Mouse (Mus musculus): Measurements from ENCODE around the gene Akr1c13.
"Not testable (repeated sequence)": the region's sequence is repeated elsewhere in the genome, so short reads cannot be mapped to it uniquely, and the experiment has no call there.

Gene Akr1c13

DNA sequence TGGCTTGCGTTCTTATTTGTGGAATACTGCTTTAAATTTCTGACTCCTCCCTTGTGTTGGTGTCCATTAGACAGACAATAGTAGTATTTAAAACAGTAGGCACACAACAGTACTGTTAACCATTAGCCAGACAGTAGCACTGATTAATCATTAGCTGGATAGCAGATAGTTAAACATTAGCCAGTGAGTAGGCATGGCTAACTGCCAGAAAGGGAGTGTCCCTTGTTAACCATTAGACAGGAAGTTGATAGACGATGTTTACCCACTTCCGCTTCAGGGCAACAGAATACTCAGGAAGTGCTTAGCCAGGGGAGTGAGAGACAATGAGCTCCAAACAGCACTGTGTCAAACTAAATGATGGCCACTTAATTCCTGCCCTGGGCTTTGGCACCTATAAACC, at the start of gene Akr1c13:
Gene Akr1c13, plus strand, starts transcription at position 247 of the 400 bp plus-strand sequence.
- DNase-seq: no peak

DNA sequence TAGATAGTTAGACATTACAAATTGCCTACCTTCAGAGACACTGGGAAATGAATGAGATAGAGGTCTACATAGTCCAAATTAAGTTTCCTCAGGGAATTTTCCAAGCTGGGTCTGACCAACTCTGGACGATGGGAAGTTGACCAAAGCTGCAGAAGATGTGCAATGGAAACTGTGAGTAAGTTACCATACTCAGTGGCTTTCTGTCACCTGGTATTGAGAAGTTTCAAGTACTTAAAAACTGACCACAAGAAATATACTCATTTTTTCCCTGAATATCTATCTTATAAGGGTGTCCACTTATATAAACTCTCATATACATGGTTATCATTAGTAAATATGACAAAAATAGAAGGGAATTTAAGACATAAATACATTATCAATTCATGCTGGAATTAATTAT, 46.7 kb upstream of the Akr1c13 start:
- DNase-seq: no peak

DNA sequence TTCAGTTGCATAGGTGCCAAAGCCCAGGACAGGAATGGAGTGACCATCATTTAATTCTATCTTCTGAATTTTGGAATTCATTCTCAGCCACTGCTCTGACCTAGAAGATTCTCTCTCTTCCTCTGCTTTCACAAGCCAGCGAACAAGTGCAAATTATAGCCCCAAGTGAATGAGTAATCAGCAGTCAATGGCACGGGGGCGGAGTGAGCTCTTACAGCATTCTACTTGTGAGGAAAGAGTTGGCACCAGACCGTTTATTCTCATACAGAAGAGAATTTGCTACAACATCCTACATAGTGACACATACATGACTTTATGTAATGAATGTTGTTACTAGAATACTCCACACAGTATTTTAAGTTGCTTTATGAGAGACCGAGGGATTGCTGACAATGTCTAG, 40.4 kb upstream of the Akr1c13 start, which contains the start of gene Akr1c18:
Gene Akr1c18, minus strand, starts transcription at position 137 of the 400 bp plus-strand sequence.
- DNase-seq: no peak

DNA sequence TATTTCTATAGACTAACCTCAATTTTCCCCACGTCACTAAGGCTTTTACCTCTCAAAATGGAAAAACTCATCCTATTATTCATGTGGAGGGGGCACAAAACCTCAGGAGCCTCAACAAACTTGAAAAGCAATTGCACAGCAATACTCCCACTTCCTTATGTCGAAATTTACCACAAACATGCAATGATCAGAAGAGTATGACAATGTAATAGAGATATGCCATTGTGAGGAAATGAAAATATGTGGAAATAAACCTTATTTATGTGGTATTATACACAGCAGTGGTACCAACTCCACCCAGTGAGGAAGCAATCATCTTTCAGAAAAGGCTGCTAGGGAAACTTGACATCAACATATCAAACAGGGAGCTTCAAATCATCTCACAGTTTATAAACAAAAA, 38.0 kb upstream of the Akr1c13 start:
- no peak for DNase-seq

DNA sequence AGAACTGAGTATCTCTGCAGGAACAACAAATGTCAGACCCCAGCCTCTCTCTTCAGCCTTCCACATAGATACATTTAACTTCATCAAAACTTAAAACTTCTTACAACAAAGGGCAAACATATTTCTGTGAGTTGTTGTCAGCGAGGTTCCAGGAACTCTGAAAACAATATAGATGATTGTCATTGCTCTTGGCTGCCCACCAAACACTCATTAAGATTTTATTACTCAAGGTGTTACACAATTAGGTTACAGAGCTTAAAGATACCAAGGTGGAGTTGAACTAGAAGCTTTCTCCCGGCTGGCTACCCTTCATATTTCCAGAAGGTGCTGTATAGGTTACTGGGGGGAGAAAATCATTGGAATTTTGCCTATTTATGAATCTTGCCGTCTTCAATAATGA, 37.4 kb upstream of the Akr1c13 start:
- DNase-seq: no peak

DNA sequence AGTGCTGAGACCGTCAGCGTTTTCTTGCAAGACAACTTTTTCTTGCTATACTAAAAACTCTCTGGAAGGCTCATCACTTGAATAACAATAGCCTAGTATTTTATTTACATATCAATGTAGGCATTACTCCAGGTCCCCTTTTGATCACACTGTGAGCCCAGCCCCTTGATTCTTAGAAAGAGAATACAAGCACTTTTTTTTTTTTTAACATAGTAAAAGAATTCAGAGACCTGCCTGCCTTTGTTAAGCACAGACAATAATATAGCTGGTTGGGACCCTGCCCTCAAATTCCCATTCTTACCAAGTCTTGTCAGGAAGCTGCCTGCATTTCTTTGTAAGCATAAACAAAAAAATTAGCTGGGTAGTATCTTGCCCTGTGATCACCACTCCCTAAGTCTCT, 35.7 kb upstream of the Akr1c13 start:
- no peak for DNase-seq

DNA sequence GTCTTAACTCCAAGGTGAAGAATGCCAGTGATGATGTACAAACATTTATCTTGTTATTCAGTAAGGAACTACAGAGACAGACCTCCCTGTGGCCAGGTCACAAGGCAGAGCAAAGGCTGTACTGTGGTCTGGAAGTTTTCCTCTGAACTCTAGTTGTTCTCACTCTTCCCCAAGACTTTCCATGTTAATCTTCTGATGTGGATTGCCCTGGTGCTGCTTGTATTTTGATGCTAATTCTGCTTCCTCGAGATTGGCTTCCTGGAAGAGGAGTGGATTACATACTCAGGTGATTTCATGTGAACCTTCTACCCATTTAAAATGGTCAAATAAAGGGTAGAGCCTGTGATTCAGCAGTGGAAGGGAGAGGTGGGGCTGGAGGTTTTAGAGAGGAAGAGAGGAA, 22.9 kb upstream of the Akr1c13 start:
- no peak for DNase-seq

DNA sequence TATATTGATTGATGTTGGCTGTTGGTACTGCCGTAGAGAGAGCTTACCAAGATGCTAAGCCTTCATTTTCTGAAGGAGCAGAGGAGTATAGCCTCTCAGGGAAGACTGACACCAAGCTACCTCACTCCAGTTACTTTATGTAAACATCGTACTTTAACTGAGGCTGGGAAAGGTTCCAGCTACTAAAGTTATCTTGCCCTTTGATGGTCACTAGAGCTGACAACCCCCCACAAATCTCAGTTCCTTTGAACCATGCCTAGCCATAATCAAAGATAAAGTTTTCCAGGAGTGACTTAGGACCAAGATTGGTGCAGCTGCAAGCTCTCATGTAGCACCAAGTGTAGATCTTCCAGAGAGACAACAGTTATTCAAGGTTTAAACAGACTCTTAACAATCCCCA, 18.0 kb upstream of the Akr1c13 start:
- DNase-seq: no peak

DNA sequence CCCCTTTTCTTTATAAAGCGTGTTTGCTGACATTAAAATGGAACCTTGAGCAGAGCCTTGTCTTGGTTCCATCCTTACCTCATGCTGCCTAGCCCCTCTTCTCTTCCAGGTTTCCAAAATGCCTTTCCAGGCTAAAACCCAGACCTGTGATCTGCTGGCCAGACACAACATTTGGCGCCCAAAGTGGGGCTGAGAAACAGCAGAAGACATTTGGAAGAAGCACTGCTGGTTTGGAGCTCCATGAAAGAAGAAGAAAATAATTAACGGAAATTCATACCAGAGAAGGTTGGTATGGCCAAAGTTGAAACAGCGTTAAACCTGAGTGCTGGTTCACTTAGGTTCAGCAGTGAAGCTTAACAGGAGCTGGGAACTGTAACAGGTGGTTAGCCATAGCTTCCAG, 9.6 kb upstream of the Akr1c13 start:
- DNase-seq: not testable (repeated sequence)

DNA sequence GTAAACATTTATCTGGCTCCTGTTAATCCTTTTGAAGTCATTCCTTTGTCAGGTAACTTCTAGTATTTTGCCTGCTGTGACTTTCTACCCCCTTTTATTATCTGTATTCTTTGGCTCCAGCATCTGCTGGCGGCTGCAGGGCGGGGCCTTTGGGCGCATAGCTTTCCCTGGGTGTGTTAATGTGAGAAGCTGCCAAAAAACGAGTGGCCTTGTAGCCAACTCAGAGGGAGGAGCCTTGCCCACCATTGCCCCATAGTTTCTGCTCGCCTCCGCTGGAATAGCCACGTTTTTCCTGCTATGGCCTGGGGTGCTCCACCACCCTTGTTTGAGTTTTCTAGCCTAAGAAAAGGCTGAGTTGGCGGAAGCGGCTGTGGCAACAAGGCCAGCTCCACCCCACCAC, 7.8 kb upstream of the Akr1c13 start:
- DNase-seq: no peak

DNA sequence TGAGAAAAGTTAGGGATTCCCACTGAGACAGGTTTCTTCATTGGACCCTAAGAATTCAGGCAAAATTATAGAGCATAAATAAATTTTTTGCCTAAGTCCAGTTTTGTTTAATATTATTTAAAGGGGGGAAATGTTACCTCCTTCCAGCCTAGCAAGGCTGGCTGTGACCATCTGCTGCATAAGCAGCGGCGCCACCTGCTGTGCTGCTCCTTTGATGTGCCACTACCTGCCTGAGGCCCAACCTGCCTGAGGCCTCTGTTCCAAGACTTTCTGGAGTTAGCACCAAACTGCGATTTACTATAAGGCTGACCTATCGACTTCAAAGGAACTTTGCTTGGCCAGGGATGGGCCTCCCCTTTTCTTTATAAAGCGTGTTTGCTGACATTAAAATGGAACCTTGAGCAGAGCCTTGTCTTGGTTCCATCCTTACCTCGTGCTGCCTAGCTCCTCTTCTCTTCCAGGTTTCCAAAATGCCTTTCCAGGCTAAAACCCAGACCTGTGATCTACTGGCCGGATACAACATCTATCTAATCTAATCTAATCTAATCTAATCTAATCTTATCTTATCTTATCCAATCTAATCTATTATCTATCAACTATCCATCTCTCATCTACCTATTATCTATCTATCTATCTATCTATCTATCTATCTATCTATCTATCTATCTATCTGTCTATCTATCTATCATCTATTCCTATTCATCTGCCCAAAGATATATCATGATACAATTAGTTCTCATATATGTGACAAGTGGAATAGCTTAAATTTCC, 4.1 kb upstream of the Akr1c13 start:
- peak; percentile 4 to 8 for DNase-seq

DNA sequence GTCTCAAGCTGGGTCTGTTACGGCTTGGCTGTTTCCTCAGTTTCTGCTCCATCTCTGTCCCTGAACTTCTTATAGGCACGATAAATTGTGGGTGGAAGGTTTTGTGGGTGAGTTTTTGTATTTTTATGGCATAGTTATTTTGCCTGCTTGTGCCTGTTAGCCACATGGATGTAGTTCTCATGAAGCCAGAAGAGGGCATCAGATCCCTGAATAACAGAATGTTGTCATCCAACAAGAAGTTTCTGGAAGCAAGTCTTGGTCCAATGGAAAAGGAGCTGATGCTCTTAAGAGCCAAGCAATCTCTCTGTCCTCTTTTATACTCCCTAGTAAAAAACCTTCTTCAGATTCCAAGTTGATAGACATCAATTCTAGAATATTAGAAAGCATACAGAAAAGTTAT, 2.8 kb upstream of the Akr1c13 start:
- DNase-seq: no peak

DNA sequence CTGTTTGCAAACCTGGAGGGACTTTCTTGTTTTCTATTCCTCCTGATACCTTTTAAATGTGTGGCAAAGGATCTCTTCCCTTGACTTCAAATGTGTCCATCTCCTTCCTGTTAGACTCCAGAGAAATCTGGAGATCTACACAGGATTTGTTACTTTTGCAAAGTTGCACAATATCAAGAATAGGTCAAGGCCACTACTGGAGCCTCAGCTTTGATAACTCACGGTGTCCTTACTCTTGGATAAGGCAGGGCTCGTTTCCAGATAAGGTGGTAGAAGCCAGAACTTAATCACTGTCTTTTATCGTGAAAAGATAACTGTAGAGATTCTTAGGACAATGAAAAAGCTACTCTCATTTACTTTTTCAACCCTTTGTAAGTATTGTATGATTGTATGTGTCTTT, 1.6 kb downstream of the Akr1c13 start:
- DNase-seq: no peak

DNA sequence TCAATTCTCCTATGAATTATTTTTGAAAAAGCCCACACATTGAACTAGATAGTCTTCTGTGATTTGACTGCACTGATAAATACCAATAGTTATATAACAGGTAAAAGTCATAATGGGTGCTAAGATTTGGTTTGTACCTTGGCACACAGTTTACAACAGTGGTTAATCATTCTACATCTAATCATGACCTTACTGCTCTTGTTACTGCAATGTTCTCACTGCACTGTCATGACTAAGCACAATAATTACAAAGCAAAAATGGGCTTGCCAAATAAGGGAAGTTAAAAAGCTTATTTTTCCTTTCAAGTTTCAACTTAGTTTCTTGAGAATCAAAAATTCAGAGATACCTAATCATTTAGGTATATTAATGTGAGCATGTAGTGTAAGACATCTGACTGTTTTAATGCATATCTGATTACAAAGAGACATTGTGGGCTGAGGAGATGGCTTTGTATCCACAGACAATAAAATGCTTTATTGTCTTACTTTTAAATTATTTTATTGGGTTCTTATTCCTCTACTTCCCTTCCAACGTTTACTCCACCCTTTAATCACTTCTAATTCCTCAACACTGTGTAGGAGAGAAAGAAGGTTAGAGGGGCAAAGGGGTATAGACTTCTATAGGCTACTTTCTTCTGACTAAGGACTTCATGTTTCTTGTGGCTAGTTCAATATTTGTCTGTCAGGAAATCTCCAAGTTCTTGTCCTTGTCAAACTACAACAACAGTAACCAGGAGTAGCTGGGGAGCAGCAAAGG, 15.4 kb downstream of the Akr1c13 start:
- no peak for DNase-seq

DNA sequence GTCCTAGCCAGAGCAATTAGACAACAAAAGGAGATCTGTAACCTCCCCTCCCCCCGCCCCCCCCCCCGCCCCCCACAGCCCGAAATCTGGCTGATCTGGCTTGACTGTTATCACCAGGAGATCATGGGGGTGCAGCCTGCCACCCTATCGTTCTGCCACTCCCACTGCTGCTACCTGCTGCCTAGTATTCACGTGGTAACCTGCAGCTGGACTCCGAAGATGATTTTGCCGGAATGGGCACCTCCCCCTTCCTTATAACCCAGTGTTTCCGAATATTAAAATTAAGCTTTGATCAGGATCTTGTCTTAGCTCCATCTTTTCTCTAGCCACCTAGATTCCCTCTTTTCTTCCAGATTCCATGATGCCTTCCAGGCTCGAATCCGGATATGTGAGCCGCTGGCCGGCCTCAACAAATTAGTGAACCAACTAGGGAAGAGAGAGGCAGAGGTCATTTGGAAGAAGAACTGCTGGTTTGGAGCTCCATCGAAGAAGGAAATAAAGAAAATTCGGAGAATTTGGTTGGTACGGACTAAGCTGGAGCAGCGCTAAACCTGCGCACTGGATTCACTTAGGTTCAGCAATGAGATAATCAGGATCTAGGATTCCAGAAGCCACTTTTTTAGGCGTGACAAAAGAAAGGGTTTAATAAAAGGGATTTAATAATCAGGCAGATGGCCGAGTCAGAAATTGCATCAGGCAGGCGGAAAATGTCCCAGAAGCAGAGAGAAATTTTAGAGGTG, 20.8 kb downstream of the Akr1c13 start:
- no peak for DNase-seq

DNA sequence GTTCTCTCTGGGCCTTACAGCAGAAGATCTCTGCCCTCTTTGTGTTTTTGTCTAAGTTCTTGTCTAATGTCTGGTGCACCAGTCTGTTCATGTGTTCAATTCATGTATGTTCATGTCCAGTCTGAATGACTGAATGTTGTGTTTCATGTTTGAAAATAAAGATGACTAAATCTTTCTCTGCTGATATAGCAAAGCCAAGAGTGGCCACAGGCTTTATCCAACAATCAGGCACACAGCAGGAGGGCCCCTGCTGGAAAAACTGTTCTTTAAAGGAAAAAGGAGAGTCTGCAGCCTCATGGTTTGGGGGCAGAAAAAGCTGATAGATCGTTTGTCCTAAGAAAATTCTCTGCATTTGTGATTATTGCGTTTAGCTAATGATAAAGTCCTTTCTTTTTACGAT, 21.4 kb downstream of the Akr1c13 start:
- peak; percentile 7 to 13 for DNase-seq

DNA sequence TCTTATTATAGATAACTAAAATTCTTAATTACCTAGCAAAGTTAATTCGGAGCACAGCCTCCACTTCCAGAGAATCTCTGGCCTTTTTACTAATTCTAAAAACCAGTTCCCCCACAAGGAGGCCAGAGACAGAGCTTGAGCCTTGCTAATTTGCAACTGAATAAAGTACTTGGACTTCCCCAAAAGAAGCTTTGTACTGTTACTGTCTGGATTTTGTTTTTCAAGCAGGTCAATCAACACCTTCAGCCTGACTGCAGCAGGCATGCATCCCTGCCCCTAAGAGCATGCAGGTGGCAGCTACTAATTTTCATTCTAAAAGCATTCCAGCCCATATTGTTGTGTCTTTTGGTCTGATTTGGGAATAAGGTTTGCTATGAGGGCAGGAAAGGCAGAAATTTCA, 24.5 kb downstream of the Akr1c13 start:
- DNase-seq: not testable (repeated sequence)

DNA sequence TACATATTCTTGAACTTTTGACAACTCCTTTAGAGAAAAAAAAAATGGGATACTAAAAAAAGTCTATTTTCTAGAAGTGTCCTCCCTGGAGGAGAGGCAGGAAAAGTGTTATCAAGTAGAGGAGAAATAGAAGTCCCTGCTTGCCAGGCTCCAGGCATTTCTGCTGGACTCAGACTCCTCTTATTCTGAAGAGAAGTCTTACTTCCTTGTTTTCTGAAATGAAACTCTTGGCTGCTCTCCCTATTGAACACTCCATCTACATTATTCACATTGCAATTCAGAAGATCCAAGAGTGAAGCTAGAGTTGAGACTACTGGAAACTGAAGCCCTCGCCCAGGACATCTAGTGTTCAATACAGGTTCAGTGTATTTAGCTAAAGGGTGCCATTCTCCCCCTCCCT, 37.5 kb downstream of the Akr1c13 start, which contains the start of gene Akr1c19:
Gene Akr1c19, plus strand, starts transcription at position 260 of the 400 bp plus-strand sequence.
- no peak for DNase-seq

DNA sequence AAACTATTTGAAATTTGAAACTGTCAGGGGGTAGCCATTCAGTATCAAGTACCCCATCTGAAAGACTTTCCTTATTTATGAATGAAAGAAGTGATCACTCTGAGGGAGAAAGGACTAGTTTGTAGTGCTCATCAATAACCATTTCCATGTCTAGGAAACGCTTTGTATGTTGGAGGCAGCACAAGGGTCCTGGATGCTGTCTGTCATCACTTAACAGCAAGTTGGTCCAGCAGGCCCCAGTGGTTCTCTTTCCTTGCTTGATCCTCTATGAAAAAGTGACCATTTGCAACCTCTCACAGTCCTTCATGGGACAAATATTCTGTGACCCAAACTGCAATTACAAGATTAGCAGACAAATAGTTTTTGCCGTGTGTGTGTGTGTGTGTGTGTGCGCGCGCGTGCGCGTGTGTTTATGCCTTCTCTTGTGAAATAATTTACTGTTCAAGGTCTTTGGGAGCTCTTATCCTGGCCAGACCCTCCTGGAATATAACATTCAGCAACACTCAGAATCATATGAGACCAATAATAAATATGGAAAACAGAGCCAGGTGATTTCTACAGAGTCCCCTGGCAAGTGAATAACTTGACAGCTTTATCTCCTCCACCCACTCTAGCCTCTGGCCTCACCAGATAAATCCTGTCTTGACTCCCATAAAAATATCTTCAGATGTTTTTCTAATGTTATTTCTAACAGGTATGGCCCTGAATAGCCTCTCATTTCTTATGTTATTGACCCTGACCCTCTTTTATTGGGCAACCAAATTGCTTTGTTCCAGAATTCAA, 40.1 kb downstream of the Akr1c13 start:
- no peak for DNase-seq

DNA sequence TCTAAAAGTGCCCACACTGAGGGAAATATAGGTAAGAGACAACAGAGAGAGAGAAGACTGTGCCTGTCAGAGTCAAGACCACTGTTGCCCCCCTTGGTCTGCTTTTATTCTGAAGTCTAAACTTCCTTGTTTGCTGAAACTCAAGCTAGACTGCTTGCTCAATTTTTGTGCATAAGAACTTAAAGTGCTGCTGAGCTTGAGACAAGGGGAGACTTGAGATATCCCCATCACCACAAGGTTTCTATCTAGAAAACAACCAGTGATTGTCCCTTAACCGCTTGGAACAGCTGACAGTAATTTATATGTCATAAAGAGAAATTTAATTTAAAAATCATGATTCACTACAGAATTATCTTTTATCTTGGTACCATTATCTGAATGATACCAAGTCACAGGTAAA, 42.2 kb downstream of the Akr1c13 start:
- DNase-seq: no peak

DNA sequence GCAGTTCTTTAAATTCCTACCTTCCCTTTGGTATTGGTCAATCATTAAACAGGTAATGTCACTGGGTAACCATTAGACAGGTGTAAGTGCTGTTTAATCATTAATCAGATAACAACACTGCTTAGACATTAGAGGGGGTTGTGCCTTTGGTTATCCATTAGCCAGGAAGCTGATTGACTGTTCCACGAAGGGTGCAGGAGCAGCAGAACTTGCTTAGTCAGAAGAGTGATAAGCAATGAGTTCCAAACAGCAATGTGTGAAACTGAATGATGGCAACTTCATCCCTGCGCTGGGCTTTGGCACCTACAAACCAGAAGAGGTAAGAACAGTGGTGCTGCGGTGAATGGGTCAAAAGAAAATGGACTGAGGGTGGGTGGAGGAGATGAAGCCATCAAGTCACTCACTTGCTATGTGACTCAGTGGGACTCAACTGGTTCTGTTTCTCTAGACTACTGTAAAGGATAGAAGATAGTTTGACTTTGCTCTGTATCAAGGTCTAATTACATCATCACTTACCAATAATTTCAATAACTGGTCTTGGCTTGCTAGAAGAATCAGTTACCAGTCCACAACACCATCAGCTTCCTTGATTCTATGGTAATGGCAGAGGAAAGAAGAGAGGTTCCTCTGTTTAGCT, 42.7 kb downstream of the Akr1c13 start:
- DNase-seq: no peak
